Mouse (Mus musculus) intestine, embryonic 14.5 days (tissue): ENCODE measurements at regions not wholly inside any gene's neighbourhood (a gene's known extent, or its start where the extent isn't known, plus 50 kb on each side); places are given as distances from the start of the nearest gene placed in this dataset.

Source experiments
- ATAC-seq: fragments of 200-750 bp; cut with Nextera tagmentation; replicated peaks from 2 replicates; pipeline ENCODE4 v1.8.0; 2017; ENCODE audit warnings: low read depth, moderate number of reproducible peaks, moderate TSS enrichment, moderate library complexity; ENCODE audit not compliant: low FRiP score, low TSS enrichment
- DNase-seq: peaks from one replicate; pipeline ENCODE4 v3.0.0-alpha.2; 2018; ENCODE audit warnings: low spot score
- H3K27ac ChIP-seq: fragments of 300-500 bp; sonication (generic); 2 replicates; pipeline ENCODE4 v1.5.1; 2014; ENCODE audit warnings: low read depth, mild to moderate bottlenecking, control low read depth
- H3K27me3 ChIP-seq: fragments of 300-500 bp; sonication (generic); replicated peaks from 2 replicates; pipeline ENCODE4 v1.6.1; 2014; ENCODE audit warnings: low read length, control low read depth; ENCODE audit not compliant: control insufficient read depth, insufficient read depth
- H3K36me3 ChIP-seq: fragments of 300-500 bp; sonication (generic); 2 replicates; pipeline ENCODE4 v1.6.1; 2014; ENCODE audit warnings: low read length, control low read depth; ENCODE audit not compliant: control insufficient read depth, insufficient read depth
- H3K4me1 ChIP-seq: fragments of 300-500 bp; sonication (generic); replicated peaks from 2 replicates; pipeline ENCODE4 v1.6.1; 2014; ENCODE audit warnings: low read length, control low read depth, mixed read lengths; ENCODE audit not compliant: control insufficient read depth, insufficient read depth
- H3K4me2 ChIP-seq: fragments of 300-500 bp; sonication (generic); 2 replicates; pipeline ENCODE4 v1.6.1; 2014; ENCODE audit warnings: low read length
- H3K4me3 ChIP-seq: fragments of 300-500 bp; sonication (generic); 2 replicates; pipeline ENCODE4 v1.5.1; 2014; ENCODE audit warnings: low read depth, low read length, control low read depth, mixed read lengths
- H3K9ac ChIP-seq: fragments of 300-500 bp; sonication (generic); 2 replicates; pipeline ENCODE4 v1.6.1; 2014; ENCODE audit warnings: mild to moderate bottlenecking, low read length
- H3K9me3 ChIP-seq: fragments of 300-500 bp; sonication (generic); 2 replicates; pipeline ENCODE4 v1.6.1; 2016; ENCODE audit warnings: low read length, control low read depth; ENCODE audit not compliant: control insufficient read depth
- WGBS: fragments of 180-500 bp; shearing (Covaris S2); extraction: QIAGEN DNeasy Blood & Tissue Kit; methylation state at CpG from one replicate; pipeline ENCODE4 v1.1.7; 2014; 5-methylcytosine and 5-hydroxymethylcytosine counted together

DNA sequence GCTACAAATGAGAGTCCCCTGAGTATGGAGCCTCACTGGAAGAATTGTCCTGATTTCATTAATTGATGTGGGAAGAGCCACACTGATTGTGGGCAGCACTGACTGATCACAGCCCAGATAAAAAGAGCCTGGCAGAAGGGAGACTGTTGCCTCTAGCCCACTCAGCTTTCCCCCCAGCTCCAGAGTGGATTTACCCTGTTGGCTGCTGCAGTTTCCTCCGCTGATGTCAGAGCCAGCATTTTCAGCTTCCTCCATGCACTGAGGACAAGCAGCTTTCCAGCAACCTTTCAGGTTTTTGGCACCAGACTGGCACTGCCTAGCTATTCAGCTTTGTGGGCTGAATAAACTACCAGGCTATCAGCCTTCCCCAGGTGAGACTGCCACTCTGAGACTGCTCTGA, 65.9 kb upstream of the Man1a2 start:
- Histone ChIP-seq H3K9me3 (no peaks in the 10 kb centered on the region), H3K4me3 (no peak overlapping the region), H3K4me2 (no peak overlapping the region), H3K4me1 (no peaks in the 10 kb centered on the region), H3K36me3 (no peaks in the 10 kb centered on the region), H3K9ac (no peak overlapping the region), H3K27me3 (no peaks in the 10 kb centered on the region), H3K27ac (no peak overlapping the region)
- WGBS: 90% methylated on average over 1 of the region's 1 CpGs
- DNase-seq: no peak
- no peak for ATAC-seq

DNA sequence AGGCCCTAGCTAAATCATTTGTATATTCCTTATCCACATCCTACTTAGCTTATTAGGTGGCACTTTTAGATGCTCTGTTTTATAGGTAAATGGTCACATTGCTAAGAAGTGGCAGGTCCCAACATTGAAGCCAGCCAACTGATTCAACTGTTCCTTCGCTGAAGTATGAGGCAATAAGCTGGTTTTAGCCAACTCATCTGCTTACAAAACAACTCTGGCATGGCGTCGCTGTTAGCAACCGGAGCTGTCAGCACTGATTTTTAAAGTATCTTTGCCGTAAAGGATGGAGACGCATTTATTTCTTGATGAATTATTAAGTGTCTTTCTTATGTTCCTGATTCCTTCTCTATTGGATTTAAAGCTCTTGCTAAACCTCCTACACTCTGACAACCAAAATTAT, 63.4 kb upstream of the Man1a2 start:
- Histone ChIP-seq H3K4me3 (no peak overlapping the region), H3K36me3 (no peaks in the 10 kb centered on the region), H3K9me3 (no peaks in the 10 kb centered on the region), H3K27ac (no peak overlapping the region), H3K27me3 (no peaks in the 10 kb centered on the region), H3K4me1 (no peaks in the 10 kb centered on the region), H3K4me2 (no peak overlapping the region), H3K9ac (no peak overlapping the region)
- ATAC-seq (no peak), DNase-seq (no peak)
- WGBS: 87% methylated on average over 6 of the region's 6 CpGs

DNA sequence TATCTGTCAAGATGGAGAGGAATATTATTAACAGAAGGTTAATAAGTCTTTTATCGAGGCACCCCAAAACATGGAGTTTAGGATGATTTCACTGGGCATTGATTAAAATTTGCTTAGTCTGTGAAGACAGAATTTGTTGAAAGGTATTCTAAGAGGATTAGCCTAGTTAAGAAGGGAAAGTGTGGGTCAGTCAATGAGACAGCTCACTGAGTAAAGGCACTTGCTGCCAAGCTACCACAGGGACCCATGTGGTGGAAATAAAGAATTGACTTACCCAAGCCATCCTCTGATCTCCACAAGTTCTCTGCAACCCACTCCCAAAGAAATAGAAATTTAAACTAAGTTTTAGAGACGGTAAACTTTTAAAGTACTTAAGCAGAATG, 63.0 kb upstream of the Man1a2 start:
- Histone ChIP-seq H3K27ac (no peak overlapping the region), H3K9ac (no peak overlapping the region), H3K36me3 (no peaks in the 10 kb centered on the region), H3K4me2 (no peak overlapping the region), H3K4me3 (no peak overlapping the region), H3K27me3 (no peaks in the 10 kb centered on the region), H3K9me3 (no peaks in the 10 kb centered on the region), H3K4me1 (no peaks in the 10 kb centered on the region)
- 86% methylated on average over 2 of the region's 2 CpGs for WGBS
- ATAC-seq (no peak), DNase-seq (no peak)

DNA sequence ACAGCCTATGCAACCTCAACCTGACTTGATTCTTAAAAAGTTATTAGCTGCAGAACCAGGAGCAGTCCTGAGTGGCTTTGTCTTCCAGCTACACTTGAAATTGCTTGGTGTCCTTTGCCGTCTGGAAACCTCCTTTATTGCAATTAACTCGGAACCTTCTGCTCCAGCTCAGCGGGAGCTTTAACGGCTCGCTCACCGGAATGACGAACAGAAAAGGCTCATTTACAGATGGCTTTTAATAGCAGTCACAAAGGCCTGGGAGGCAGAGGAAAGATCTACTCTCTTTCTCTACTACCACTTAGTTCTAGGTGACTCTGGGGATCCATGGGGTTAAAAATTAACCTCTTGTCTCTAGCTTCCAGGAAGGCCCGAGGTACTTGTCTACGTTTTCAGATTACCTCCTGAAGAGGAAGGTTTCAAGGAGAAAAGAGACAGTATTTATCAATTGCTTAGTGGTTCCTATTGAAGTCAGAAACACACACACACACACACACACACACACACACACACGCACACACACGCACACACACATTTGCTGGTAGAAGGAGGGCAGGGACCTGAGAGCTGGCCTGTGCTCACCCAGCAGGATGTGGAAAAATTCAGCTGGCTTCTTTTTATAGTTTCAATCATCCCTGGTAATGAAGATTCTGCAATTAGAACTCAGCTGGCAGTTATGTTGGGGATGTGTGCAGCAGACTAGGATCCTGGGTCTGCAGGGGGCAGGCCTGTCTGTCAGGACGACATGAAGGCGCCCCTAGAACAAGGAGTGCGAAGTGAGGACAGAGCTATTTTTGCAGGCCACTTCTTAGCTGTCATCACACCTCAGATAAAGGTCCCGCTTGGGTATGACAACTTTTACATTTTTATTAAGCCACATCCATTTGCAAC, 62.4 kb upstream of the Man1a2 start:
- WGBS: 64% methylated on average over 15 of the region's 15 CpGs
- Histone ChIP-seq H3K36me3 (no peaks in the 10 kb centered on the region), H3K27me3 (no peaks in the 10 kb centered on the region), H3K9ac (no peak overlapping the region), H3K9me3 (no peaks in the 10 kb centered on the region), H3K4me2 (no peak overlapping the region), H3K4me3 (no peak overlapping the region), H3K27ac (no peak overlapping the region), H3K4me1 (no peaks in the 10 kb centered on the region)
- ATAC-seq (no peak), DNase-seq (no peak)

DNA sequence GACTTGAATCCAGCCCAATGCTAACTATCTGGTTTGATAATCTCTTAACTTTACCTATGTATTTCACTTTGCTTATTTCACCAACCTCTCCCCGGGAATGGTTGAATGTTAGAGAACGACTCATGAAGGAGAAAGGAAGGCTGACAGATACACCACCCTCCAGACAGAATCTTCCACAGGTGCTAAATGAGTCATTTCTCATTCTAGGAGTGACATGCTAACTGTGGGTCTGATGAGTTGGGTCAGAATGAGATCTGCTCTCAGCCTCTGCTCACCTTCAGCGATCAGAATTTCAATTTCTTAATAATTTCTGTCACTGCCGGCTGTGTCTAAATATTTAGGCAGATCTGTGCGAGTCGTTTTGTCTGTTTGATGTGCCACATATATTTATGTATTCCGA, 52.4 kb upstream of the Man1a2 start:
- 70% methylated on average over 7 of the region's 7 CpGs for WGBS
- no peaks in the 10 kb centered on the region for H3K4me1 ChIP-seq
- no peaks in the 10 kb centered on the region for H3K9me3 ChIP-seq
- H3K4me3 ChIP-seq: no peak overlapping the region
- DNase-seq (no peak), ATAC-seq (no peak)
- H3K36me3 ChIP-seq: no peaks in the 10 kb centered on the region
- no peak overlapping the region for H3K9ac ChIP-seq
- H3K27ac ChIP-seq: no peak overlapping the region
- no peak overlapping the region for H3K4me2 ChIP-seq
- no peaks in the 10 kb centered on the region for H3K27me3 ChIP-seq

DNA sequence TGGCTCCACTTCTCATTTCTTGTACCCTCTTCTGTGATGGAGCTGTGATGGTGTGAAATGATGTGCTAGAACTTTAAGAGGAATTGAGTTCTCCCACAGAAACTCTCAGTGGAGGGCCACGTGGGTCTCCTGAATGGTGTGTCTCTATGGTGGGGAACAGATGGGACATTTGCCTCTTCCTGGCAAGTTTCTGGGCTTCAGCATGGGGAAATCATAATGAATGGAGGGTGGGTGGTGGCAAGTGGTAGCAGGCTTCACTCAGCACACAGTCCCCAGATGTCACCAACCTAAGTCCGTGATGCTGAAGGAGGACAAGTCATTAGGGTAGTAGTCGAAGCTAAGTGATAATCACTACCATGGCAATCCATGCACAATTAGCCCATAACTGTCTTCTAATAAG, 51.2 kb upstream of the Man1a2 start:
- DNase-seq (peak; percentile 4), ATAC-seq (no peak)
- Histone ChIP-seq H3K27ac (no peak overlapping the region), H3K4me3 (no peak overlapping the region), H3K9me3 (no peaks in the 10 kb centered on the region), H3K4me2 (no peak overlapping the region), H3K4me1 (no peaks in the 10 kb centered on the region), H3K9ac (no peak overlapping the region), H3K27me3 (no peaks in the 10 kb centered on the region), H3K36me3 (no peaks in the 10 kb centered on the region)
- WGBS: 78% methylated on average over 3 of the region's 3 CpGs
